Mouse (Mus musculus): Measurements from ENCODE around the gene Ddhd1. TPM values are rescaled to one million over a fixed set of nuclear protein-coding genes. Genes with fewer than 3 reads are reported as not detected.

The Ddhd1 gene
- polyA plus RNA-seq (2012; rRNA removed; ENCODE audit: low replicate concordance): 17.5 and 20.6 TPM in 2 replicates

GRCm38 (mm10) chr14:45657641-45658611 lies at the start of gene Ddhd1:
Ddhd1 (minus strand) TSS chr14:45658143.

Other genes starting within 250 kb of the Ddhd1 start
- gene Fermt2, start 128.0 kb downstream of the Ddhd1 start, polyA plus RNA-seq (2012; rRNA removed; ENCODE audit: low replicate concordance): 88.2 and 99.0 TPM in 2 replicates